Mouse (Mus musculus) embryonic stem cell, embryonic (primary cell): ENCODE measurements around the gene Olfr767.
"Not testable (repeated sequence)": the region's sequence is repeated elsewhere in the genome, so short reads cannot be mapped to it uniquely, and the experiment has no call there.

Experiments used
- CTCF ChIA-PET, 4 experiments: fragments of 300-600 bp in 2 of 4; fragments of 350-600 bp in 2 of 4; sonication (Branson Sonifier 250); formaldehyde crosslinking; loops; one replicate each; lab custom pipeline; 2022; ENCODE audit warnings: inconsistent platforms in 2 of 4; lab: Charles Lee
- POLR2A ChIA-PET, 4 experiments: fragments of 300-600 bp in 2 of 4; fragments of 350-600 bp in 2 of 4; sonication (Branson Sonifier 250); formaldehyde crosslinking; loops; one replicate each; lab custom pipeline; 2022; ENCODE audit warnings: antibody characterized with exemption in 4 of 4, inconsistent platforms in 1 of 4; lab: Charles Lee

The Olfr767 gene

DNA sequence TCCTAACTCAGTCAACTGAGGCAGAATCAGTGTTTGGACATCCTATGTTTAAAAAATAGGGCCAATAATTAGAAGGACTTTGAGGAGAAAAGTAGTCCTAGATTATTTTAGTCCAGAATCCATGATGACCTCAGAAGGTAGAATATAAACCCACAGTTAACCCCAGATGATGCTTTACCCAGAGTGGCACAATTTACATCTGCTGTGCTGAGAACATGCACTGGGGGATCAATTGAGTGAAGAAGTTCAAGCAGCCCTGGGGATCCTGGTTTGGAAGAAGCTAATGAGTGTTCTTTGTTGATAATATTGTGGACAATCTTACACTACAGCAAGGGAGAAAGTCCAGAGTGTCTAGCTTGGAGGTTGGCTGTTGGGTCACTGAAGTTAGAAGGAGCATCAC, at the start of gene Olfr767:
TSS of gene Olfr767 (minus strand) at position 101 of the 400 bp plus-strand sequence.
- CTCF ChIA-PET, POLR2A ChIA-PET: not testable (repeated sequence)

GRCm38 (mm10) chr10:129117761-129118160, 35.1 kb upstream of the Olfr767 start, which contains the start of gene Olfr769:
TSS of gene Olfr769 (minus strand) at chr10:129117861.
- ChIA-PET CTCF (no interaction called here), POLR2A (no interaction called here)

GRCm38 (mm10) chr10:129115146-129115545, 32.4 kb upstream of the Olfr767 start:
- CTCF ChIA-PET: no interaction called here

DNA sequence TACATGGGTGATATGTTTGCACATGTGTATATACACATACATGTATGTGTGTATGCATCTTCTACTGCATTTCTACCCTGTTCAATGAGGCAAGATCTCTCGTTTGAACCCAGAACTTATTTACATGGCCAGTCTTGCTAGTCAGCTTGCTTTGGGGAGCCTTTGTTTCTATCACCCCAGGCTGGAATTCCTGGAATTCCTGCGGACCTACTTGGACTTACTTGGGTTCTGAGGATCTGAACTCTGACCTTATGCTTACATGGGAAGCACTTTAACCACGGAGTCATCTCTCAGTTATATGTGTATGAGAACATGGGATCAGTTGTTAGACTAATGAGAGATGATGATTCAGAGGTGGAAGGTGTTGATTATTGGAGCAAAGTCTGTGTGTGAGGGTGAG, 18.5 kb upstream of the Olfr767 start:
- CTCF ChIA-PET: no interaction called here

More at GRCm38 (mm10) chr10:129115146-129115545, 32.4 kb upstream of the Olfr767 start:
- POLR2A ChIA-PET: no interaction called here

DNA sequence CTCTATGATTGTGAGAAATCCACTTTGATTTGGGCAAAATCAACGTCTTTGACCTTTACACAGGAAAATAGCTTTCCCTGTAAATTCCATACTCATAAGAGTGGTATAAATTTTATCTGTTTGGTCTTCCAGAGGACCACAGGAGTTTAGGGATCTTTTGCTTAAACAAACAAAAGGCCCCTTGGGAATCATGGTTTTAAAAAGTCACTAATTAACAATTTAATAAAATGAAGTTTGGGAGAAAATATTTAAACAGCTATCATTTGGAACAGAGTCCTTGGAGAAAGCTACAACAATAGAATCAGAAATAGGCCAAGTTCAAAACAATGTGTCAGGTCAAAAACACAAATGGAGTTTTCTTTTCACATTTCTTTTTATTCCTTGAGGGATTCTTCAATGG, 16.6 kb upstream of the Olfr767 start, which contains the start of gene Olfr768:
TSS of gene Olfr768 (minus strand) at position 101 of the 400 bp plus-strand sequence.
- ChIA-PET CTCF (no interaction called here), POLR2A (no interaction called here)

More for the DNA sequence above, 18.5 kb upstream of the Olfr767 start:
- POLR2A ChIA-PET: no interaction called here

DNA sequence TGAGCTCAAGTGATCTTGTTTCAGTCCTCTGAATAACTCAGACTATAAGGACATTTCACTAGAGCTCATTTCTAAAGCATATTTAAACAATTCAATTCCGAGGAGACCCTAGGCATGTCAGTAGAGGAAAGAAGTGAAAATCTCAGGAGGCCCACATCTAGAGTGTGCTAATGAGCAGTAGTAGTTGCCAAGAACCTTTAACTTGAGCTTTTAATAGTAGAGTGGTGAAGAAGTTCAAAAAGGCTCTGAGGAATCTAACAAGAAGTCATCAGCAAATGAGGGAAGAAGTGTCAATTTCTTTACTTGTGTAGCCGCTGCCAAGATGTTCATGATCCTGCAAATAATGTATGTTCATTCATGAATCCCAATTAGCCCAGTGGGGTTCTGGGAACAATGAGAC, 13.8 kb downstream of the Olfr767 start, which contains the start of gene Olfr766-ps1:
TSS of gene Olfr766-ps1 (minus strand) at position 101 of the 400 bp plus-strand sequence.
- ChIA-PET CTCF (no interaction called here), POLR2A (no interaction called here)

DNA sequence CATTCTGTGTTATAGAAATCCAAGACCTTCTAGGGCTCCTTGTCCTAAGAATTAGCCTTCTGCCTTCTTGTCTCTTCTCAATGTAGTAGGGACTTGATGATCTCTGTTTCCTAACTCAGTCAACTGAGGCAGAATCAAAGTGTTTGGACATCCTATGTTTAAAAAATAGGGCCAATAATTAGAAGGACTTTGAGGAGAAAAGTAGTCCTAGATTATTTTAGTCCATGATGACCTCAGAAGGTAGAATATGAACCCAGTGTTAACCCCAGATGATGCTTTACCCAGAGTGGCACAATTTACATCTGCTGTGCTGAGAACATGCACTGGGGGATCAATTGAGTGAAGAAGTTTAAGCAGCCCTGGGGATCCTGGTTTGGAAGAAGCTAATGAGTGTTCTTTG, 32.8 kb downstream of the Olfr767 start, which contains the start of gene Olfr765:
TSS of gene Olfr765 (minus strand) at position 101 of the 400 bp plus-strand sequence.
- CTCF ChIA-PET, POLR2A ChIA-PET: not testable (repeated sequence)

GRCm38 (mm10) chr10:129039796-129040195, 42.9 kb downstream of the Olfr767 start, which contains the start of gene Olfr764-ps1:
TSS of gene Olfr764-ps1 (minus strand) at chr10:129039896.
- CTCF ChIA-PET: no interaction called here
- POLR2A ChIA-PET: no interaction called here

DNA sequence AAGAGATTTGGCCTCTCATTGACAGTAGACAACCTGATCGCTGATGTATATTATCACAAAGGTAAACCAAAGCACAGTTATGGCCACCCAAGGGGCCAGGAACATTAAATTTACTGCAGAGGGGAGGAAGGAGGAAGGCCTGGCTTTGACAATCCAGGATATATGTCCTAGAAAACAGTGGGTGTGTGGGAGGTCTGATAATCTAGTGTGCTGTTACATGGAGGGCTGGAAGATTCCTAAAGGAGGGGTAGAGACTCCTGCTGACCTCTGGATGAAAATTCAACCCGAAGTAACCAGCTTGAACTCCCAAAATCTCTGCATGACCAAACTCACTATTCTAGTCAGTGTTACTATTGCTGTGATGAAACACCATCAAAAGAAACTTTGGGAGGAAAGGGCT, 54.4 kb downstream of the Olfr767 start:
- ChIA-PET CTCF (no interaction called here), POLR2A (no interaction called here)

DNA sequence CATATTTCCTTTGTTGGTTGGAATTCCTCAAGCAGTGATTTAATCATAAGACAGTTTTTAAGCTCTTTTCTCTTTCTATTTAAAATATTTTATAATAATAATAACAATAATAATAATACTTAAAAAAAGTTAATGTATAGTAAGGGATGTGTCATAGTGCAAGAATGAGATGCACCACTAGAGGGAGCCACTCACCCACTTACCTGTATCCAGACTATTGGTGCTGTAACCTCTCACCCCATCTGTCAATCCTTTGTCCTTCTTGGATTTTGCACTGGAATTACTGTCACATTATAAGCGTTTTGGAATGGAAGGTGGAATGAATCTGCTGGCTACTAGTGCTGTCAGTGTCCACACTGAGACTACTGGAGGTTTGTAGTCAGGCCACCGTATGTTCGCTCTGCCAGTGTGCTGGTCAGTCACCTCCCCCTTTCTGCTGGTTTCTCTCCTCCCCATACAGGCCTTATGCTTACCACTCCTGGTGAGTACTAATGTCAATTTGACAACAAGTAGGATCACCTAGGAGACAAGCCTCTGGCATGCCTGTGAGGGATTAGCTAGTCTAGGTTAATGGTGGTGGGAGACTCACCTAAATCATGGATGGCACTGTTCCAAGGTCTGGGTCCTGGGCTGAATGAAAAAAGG, 56.6 kb downstream of the Olfr767 start:
- ChIA-PET POLR2A (interaction anchor here in 1 of 4 experiments (0.6 kb wide), 1 partner anchor 78 kb away, joined by 5 read pairs; no protein-coding TSS in a partner anchor), CTCF (no interaction called here)
